Mouse (Mus musculus) heart, adult 2 months (tissue): Measurements from ENCODE around the gene Mfn1. TPM values are rescaled to one million over a fixed set of nuclear protein-coding genes. Genes with fewer than 3 reads are reported as not detected.

Source experiments
- DNase-seq, 2 experiments: peaks; one replicate each; pipeline ENCODE4 v3.0.0; 2021
- H3K27ac ChIP-seq: fragments of 200-600 bp; 2 replicates; pipeline ENCODE4 v1.8.1; 2022
- H3K27me3 ChIP-seq: fragments of 200-500 bp; 2 replicates; pipeline ENCODE4 v1.6.1; 2012; ENCODE audit warnings: mild to moderate bottlenecking, low read length, inconsistent platforms, mixed read lengths; ENCODE audit not compliant: control insufficient read depth, insufficient read depth
- H3K36me3 ChIP-seq: fragments of 200-500 bp; 2 replicates; pipeline ENCODE4 v1.6.1; 2012; ENCODE audit warnings: low read length, inconsistent platforms; ENCODE audit not compliant: control insufficient read depth, insufficient read depth
- H3K4me1 ChIP-seq: fragments of 200-500 bp; 2 replicates; pipeline ENCODE4 v1.6.1; 2011; ENCODE audit warnings: low read length; ENCODE audit not compliant: control insufficient read depth, insufficient read depth
- H3K4me3 ChIP-seq: fragments of 200-600 bp; 2 replicates; pipeline ENCODE4 v1.8.1; 2022
- H3K79me2 ChIP-seq: fragments of 200-500 bp; replicated peaks from 2 replicates; pipeline ENCODE4 v1.6.1; 2012; ENCODE audit warnings: mild to moderate bottlenecking, inconsistent platforms, low read length, moderate library complexity, mixed read lengths; ENCODE audit not compliant: control insufficient read depth, insufficient read depth
- H3K9ac ChIP-seq: fragments of 200-500 bp; 2 replicates; pipeline ENCODE4 v1.6.1; 2012; ENCODE audit warnings: low read depth, mild to moderate bottlenecking, control low read depth, inconsistent platforms, low read length, mixed read lengths
- CTCF ChIP-seq: fragments of 200-600 bp; IDR thresholded peaks from 2 replicates; pipeline ENCODE4 v1.8.1; 2022; ENCODE audit warnings: antibody characterized with exemption, mild to moderate bottlenecking, moderate library complexity
- EP300 ChIP-seq: fragments of 200-500 bp; IDR thresholded peaks from 2 replicates; pipeline ENCODE4 v1.6.1; 2011; ENCODE audit warnings: low read depth, low read length, control low read depth; ENCODE audit not compliant: insufficient read depth
- POLR2A ChIP-seq: fragments of 200-500 bp; IDR thresholded peaks from 2 replicates; pipeline ENCODE4 v1.6.1; 2011; ENCODE audit warnings: mild to moderate bottlenecking, low read depth, low read length, control low read depth; ENCODE audit not compliant: insufficient read depth
- WGBS: fragments of 180-500 bp; shearing (Covaris S2); methylation state at CpG from one replicate; pipeline ENCODE4 v1.1.7; 2018; 5-methylcytosine and 5-hydroxymethylcytosine counted together
- intact Hi-C: fragments of 180-260 bp; cut with DNase I; formaldehyde crosslinking; loops from one replicate; pipeline ENCODE4 v1.15.1; 2025
- polyA plus RNA-seq: library from polyadenylated mRNA; depleted of rRNA; stranded (reverse); fragments of >200 nt; gene quantifications from 2 replicates; pipeline ENCODE4 v1.2.3, GENCODE M21; 2012
- total RNA-seq, 2 experiments: library from RNA; stranded (reverse); gene quantifications; 2 replicates each; pipeline ENCODE4 v1.2.3; 2021

Mfn1 gene
- total and polyA plus RNA-seq, 3 experiments, result 80.0 to 501 (median 384) TPM

DNA sequence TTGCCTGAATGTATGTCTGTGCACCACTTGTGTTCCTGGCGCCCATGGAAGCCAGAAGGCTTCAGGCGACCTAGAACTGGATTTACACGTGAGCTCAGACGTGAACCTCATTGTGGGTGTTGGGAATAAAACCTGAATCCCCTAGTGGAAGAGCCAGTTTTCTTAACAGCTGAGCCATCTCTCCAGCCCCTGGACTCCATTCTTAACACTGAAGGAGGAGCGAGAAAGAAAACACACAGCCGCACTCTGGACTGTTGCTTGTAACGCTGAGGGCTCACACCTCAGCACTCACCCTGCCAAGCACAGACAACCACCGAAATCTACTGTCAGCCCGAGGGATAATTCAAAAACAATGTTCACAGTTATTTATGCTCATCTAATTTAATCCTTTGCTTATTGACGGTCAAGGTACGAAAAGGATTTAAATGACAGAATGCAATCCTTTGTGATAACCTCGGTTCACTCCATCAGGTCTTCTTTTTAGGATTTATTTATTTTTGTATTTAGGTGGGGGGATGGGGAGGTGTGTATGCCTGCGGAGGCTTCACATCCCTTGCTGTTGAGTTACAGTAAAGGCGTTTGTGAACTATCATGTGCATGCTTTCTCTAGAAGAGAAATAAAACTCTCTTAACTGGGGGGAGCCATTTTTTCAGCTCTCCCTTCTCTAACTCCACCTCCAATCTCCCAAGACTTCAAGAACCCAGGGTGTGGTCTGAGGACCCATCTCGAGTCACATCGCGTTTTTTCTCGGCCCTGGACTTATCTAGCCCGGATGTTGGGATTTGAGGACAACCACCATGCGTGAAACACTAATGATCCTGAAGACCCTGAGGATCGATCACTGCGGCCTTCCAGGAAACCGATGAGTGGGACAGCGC is 19.5 kb upstream of the Mfn1 start, which contains the start of gene Zfp639:
TSS of gene Zfp639 (plus strand) at position 764 of the 879 bp plus-strand sequence.
- H3K9ac ChIP-seq, result peak within 1 kb of the TSS; percentile 86

DNA sequence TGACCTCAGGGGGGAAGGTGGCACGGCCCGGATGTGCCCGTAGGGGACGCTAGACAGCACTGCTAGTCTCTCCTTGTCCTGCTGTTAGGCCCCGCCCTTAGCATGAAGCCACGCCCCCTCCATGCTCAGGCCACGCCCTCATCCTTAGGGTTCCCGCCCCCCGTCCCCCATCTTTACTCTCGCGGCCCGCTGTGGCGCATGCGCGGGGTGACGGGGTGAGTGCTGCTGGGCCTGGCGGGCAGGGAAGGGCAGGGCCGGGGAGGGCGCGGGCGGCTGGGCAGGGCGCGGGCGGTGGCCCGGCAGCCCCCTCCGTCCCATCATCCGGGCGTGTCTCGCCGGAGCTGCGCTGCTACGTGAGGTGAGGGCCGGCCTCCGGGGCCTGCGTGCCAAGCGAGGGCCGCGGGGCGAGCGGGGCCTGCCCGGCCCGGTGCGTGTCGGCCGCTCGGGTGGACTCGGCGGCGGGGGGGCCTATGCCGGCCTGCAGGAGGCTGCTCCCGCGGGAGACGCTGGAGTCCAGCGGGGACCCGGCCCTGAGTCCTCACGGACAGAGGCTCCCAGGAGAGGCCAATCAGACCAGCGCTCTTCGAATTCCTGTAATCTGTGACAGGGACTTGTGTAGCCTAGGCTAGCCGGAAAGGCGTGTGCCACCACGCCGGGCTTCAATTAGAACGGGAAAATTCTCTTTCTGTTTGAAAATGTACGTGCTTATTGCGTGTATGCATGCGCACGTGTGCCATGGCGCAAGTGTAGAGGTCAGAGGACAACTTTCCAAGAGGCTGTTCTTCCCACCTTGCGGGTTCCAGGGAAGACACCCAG is 18.7 kb upstream of the Mfn1 start:
- TF ChIP-seq POLR2A (peak; percentile 73; the same call in 1 of the 2 replicates), EP300 (no peak), CTCF (peak; percentile 92)
- peak; percentile 98 for DNase-seq
- peaks cover 2% of the 10 kb centered on the region for H3K79me2 ChIP-seq
- 1% methylated on average over 61 of the region's 69 CpGs for WGBS
- intact Hi-C loops, result loop anchor here (1.0 to 2.0 kb wide), 3 partner anchors 18 to 145 kb away; partner anchors contain the start of genes Mfn1 and Pik3ca
- H3K27ac ChIP-seq, result peak overlapping the region; percentile 92
- no peaks in the 10 kb centered on the region for H3K27me3 ChIP-seq
- peaks cover 7% of the 10 kb centered on the region for H3K36me3 ChIP-seq
- peak overlapping the region; percentile 86 for H3K9ac ChIP-seq
- peak overlapping the region; percentile 78 for H3K4me3 ChIP-seq
- H3K4me1 ChIP-seq, result peaks cover 6% of the 10 kb centered on the region

More for the DNA sequence above, 19.5 kb upstream of the Mfn1 start, which contains the start of gene Zfp639:
- Histone ChIP-seq H3K4me1 (peaks cover 6% of the 10 kb centered on the region), H3K27me3 (no peaks in the 10 kb centered on the region), H3K27ac (peak within 1 kb of the TSS; percentile 92), H3K36me3 (peaks cover 7% of the 10 kb centered on the region), H3K79me2 (peaks cover 2% of the 10 kb centered on the region), H3K4me3 (peak within 1 kb of the TSS; percentile 78)
- intact Hi-C loops, result loop anchor here (1.0 to 5.0 kb wide), 4 partner anchors 19 to 144 kb away; partner anchors contain the start of genes Mfn1 and Pik3ca
- WGBS, result 14% methylated on average over 24 of the region's 24 CpGs
- no peak for DNase-seq
- TF ChIP-seq EP300 (no peak), POLR2A (no peak; the same call in 1 of the 2 replicates), CTCF (no peak)

GRCm38 (mm10) chr3:32511191-32511550 is 18.1 kb upstream of the Mfn1 start:
- peak in 1 of 2 experiments; percentile 32 for DNase-seq
- H3K27me3 ChIP-seq, result no peaks in the 10 kb centered on the region
- peak overlapping the region; percentile 86 for H3K9ac ChIP-seq
- H3K79me2 ChIP-seq, result peaks cover 2% of the 10 kb centered on the region
- TF ChIP-seq EP300, result no peak
- TF ChIP-seq CTCF, result no peak
- TF ChIP-seq POLR2A, result no peak
- peaks cover 6% of the 10 kb centered on the region for H3K4me1 ChIP-seq
- peak overlapping the region; percentile 92 for H3K27ac ChIP-seq
- intact Hi-C loops, result loop anchor here (2.0 kb wide), 2 partner anchors 18 to 114 kb away; partner anchors contain the start of genes Mfn1 and Pik3ca
- 3% methylated on average over 13 of the region's 13 CpGs for WGBS
- H3K4me3 ChIP-seq, result peak overlapping the region; percentile 78
- H3K36me3 ChIP-seq, result peaks cover 7% of the 10 kb centered on the region

- no peak for TF ChIP-seq CTCF
- no peak for TF ChIP-seq EP300
- TF ChIP-seq POLR2A, result no peak
Observed at GRCm38 (mm10) chr3:32512686-32513284, 16.5 kb upstream of the Mfn1 start.

GRCm38 (mm10) chr3:32513528-32513927 is 15.7 kb upstream of the Mfn1 start:
- peaks cover 6% of the 10 kb centered on the region for H3K4me1 ChIP-seq
- TF ChIP-seq POLR2A, result no peak
- TF ChIP-seq CTCF, result no peak
- no peak for TF ChIP-seq EP300
- no peak overlapping the region for H3K9ac ChIP-seq
- peaks cover 2% of the 10 kb centered on the region for H3K79me2 ChIP-seq
- H3K27me3 ChIP-seq, result no peaks in the 10 kb centered on the region
- peaks cover 10% of the 10 kb centered on the region for H3K36me3 ChIP-seq
- no peak overlapping the region for H3K27ac ChIP-seq
- H3K4me3 ChIP-seq, result no peak overlapping the region
- no peak for DNase-seq
- intact Hi-C loops, result no loop called here

More at GRCm38 (mm10) chr3:32512686-32513284, 16.5 kb upstream of the Mfn1 start:
- H3K27ac ChIP-seq, result no peak overlapping the region
- H3K4me3 ChIP-seq, result no peak overlapping the region
- 79% methylated on average over 7 of the region's 7 CpGs for WGBS
- H3K79me2 ChIP-seq, result peaks cover 2% of the 10 kb centered on the region
- intact Hi-C loops, result no loop called here
- no peak for DNase-seq
- H3K9ac ChIP-seq, result no peak overlapping the region
- no peaks in the 10 kb centered on the region for H3K27me3 ChIP-seq
- H3K4me1 ChIP-seq, result peaks cover 6% of the 10 kb centered on the region
- peaks cover 10% of the 10 kb centered on the region for H3K36me3 ChIP-seq
